Mouse (Mus musculus) liver, embryonic 15.5 days (tissue): ENCODE measurements around the gene Pick1. TPM values are rescaled to one million over a fixed set of nuclear protein-coding genes. Genes with fewer than 3 reads are reported as not detected.
A peak's percentile ranks its signal among the peaks of the same experiment; 100 is the strongest.

Experiments
- ATAC-seq: fragments of 200-750 bp; cut with Nextera tagmentation; 2 replicates; pipeline ENCODE4 v1.8.0; 2017; ENCODE audit warnings: moderate number of reproducible peaks, mild to moderate bottlenecking, moderate library complexity; ENCODE audit not compliant: insufficient read depth
- H3K27ac ChIP-seq: fragments of 300-500 bp; sonication (generic); replicated peaks from 2 replicates; pipeline ENCODE4 v1.5.1; 2015; ENCODE audit warnings: mild to moderate bottlenecking, inconsistent platforms
- H3K27me3 ChIP-seq: fragments of 300-500 bp; sonication (generic); 2 replicates; pipeline ENCODE4 v1.6.1; 2015; ENCODE audit warnings: mild to moderate bottlenecking, inconsistent platforms
- H3K36me3 ChIP-seq: fragments of 300-500 bp; sonication (generic); replicated peaks from 2 replicates; pipeline ENCODE4 v1.6.1; 2015; ENCODE audit warnings: moderate library complexity, mild to moderate bottlenecking, inconsistent platforms
- H3K4me1 ChIP-seq: fragments of 300-500 bp; sonication (generic); replicated peaks from 2 replicates; pipeline ENCODE4 v1.6.1; 2015; ENCODE audit warnings: inconsistent platforms
- H3K4me2 ChIP-seq: fragments of 300-500 bp; sonication (generic); 2 replicates; pipeline ENCODE4 v1.6.1; 2015; ENCODE audit warnings: moderate library complexity, mild to moderate bottlenecking, inconsistent platforms
- H3K4me3 ChIP-seq: fragments of 300-500 bp; sonication (generic); replicated peaks from 2 replicates; pipeline ENCODE4 v1.5.1; 2015; ENCODE audit warnings: mild to moderate bottlenecking, inconsistent platforms
- H3K9ac ChIP-seq: fragments of 300-500 bp; sonication (generic); 2 replicates; pipeline ENCODE4 v1.6.1; 2015; ENCODE audit warnings: moderate library complexity, mild to moderate bottlenecking, inconsistent platforms
- H3K9me3 ChIP-seq: fragments of 300-500 bp; sonication (generic); replicated peaks from 2 replicates; pipeline ENCODE4 v1.6.1; 2016; ENCODE audit warnings: inconsistent platforms
- whole genome bisulfite sequencing: fragments of 180-500 bp; shearing (Covaris S2); methylation state at CpG from one replicate; pipeline ENCODE4 v1.1.7; 2015; ENCODE audit warnings: mixed read lengths; ENCODE audit not compliant: insufficient replicate concordance; 5-methylcytosine and 5-hydroxymethylcytosine counted together
- polyA plus RNA-seq: library from polyadenylated mRNA; unstranded; fragments of >200 nt; fragmentation: Nextera tagmentation; extraction: Ambion mirVana; gene quantifications from 2 replicates; pipeline ENCODE4 v1.2.1, GENCODE M21; 2015

The Pick1 gene
- polyA plus RNA-seq, 1 experiment from 2014 or later = 12.2 TPM

DNA sequence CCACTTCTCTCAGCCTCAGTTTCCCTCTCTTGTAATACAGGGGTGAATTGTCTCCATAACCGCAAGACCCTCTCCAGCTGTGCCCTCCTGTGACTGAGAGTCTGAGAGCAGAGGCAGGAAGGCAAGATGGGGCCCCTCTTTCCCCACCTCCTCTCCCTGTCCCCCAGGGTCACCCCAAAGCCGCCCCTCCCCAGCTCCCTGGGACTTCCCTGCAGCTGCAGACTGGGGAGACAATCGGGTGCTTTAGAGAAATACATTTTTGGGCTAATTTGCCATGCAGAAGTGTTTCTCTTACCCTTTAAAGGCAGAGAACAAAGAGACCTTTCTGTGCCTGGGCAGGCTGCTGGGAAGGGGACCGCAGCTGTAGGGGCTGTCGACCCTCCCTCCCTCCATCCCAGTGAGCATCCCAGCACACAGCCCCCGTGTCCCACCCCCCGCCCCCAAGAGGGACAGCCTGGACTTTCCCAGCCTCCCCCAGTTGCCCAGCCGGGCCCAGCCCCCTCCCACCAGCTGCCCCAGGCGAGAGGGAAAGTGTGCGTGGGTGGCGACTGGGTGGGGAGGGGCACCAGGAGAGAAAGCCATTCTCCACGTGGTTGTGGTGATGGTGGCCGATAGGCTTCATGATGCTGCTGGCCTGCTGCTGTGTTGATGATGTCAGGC, 27.4 kb upstream of the Pick1 start:
- Histone ChIP-seq H3K4me2 (no peak overlapping the region), H3K9ac (no peak overlapping the region), H3K4me3 (no peak overlapping the region), H3K9me3 (no peaks in the 10 kb centered on the region), H3K27ac (no peak overlapping the region), H3K36me3 (no peaks in the 10 kb centered on the region), H3K4me1 (0 out of 2 replicates have a peak, but pooled peaks cover 3% of the 10 kb centered on the region), H3K27me3 (peaks cover 14% of the 10 kb centered on the region)
- WGBS = 33% methylated on average over 13 of the region's 13 CpGs
- no peak for ATAC-seq

DNA sequence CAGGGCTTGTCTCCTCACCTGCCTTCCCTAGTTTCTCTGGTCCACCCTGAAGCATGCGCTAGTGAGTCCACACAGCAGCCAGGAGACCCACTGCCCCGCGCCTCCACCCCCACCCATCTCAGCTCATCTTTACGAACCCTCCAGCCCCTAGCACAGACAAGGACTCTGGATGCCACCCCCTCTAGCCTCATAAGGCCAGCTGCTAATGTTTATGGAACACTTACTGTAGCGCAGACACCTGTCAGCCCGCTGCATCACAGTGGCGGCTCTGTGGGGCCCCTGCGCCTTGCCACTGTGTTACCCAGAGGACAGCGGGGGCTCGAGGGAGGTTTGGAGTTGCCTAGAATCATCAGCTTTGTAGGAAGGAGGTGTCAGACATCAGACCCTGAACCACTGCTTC, 26.4 kb upstream of the Pick1 start:
- no peak for ATAC-seq
- 37% methylated on average over 10 of the region's 10 CpGs for WGBS
- Histone ChIP-seq H3K27me3 (peaks cover 14% of the 10 kb centered on the region), H3K36me3 (no peaks in the 10 kb centered on the region), H3K4me3 (no peak overlapping the region), H3K9me3 (no peaks in the 10 kb centered on the region), H3K4me2 (no peak overlapping the region), H3K4me1 (0 out of 2 replicates have a peak, but pooled peaks cover 3% of the 10 kb centered on the region), H3K9ac (no peak overlapping the region), H3K27ac (no peak overlapping the region)

DNA sequence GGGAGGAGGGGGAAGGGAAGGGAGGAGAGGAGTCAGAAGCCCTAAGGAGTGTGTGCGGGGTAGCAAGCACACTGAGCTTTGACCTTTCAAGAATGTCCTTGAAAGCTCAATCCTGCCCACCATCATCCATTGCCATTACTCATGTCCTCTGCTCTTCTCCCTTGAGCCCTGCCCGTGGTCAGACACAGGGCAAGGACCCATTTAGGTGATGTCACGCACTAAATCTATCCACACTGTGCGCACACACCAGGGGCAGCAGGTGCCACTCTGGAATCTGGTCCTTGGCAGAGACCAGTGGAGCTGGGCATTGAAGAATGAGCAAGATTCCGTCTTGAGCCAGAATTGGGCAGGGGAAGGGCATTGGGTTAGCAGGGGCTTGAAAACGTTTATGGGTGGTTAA, 20.8 kb upstream of the Pick1 start:
- Histone ChIP-seq H3K27me3 (peaks cover 3% of the 10 kb centered on the region; the same call in 1 of the 2 replicates), H3K36me3 (no peaks in the 10 kb centered on the region), H3K4me1 (no peaks in the 10 kb centered on the region), H3K9ac (no peak overlapping the region), H3K27ac (no peak overlapping the region), H3K4me3 (no peak overlapping the region), H3K9me3 (no peaks in the 10 kb centered on the region), H3K4me2 (no peak overlapping the region)
- 60% methylated on average over 6 of the region's 6 CpGs for WGBS
- no peak for ATAC-seq

DNA sequence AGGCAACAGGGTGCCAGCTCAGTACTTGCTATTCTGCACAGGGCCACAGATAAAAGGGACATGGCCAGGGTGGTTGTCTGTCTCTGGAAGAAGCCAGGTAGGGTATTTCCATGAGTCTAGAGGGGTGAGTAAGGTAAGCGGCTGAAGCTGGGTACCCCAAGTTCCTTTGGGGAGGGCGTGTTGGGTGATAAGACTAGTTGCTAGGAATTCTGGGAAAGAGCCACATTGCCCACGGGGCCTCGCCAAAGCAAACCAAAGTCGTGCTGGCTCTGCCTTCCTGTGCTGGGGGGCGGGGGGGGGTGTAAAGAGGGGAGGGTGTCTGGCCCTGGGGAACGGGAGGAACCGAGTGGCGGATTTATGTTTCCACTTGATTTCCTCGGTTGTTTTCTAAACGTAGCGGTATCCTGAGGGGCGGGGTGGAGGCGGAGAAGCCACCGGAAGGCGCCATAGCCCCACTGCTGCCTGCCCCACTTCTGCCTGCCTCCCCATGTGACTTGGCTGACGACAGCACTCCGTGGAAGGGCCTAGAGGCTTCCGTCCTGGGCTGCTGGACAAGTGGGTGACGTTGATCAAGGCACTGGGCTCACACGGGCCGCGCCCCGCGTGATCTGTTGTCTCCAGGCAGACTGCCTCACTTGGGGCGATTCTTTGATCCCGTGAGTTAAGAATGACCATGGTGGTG, 20.1 kb upstream of the Pick1 start:
- Histone ChIP-seq H3K36me3 (no peaks in the 10 kb centered on the region), H3K9me3 (no peaks in the 10 kb centered on the region), H3K9ac (no peak overlapping the region), H3K4me1 (no peaks in the 10 kb centered on the region), H3K4me2 (peak overlapping the region; percentile 39), H3K4me3 (no peak overlapping the region), H3K27ac (no peak overlapping the region), H3K27me3 (no peaks in the 10 kb centered on the region)
- no peak for ATAC-seq
- WGBS = 57% methylated on average over 27 of the region's 27 CpGs

DNA sequence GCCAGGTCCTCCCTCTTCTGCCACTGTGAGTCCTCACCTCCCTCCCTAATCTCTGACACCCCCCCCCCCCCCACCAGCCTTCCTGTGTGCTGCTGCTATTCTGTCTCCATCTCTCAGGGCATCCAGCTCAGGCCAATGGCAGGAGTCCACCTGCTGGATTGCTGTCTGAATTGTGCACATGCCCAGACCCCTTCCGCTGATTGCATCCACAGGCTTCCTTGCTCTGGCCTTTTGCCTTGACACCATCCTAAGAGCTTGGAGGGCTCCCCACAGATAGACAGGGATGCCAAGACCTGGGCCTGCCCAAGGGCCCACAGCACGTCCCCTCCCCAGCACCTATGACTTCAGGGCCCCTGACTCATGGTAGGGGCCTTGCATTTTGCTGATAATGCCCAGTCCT, 18.6 kb upstream of the Pick1 start:
- ATAC-seq = no peak
- Histone ChIP-seq H3K36me3 (no peaks in the 10 kb centered on the region), H3K4me1 (no peaks in the 10 kb centered on the region), H3K9me3 (no peaks in the 10 kb centered on the region), H3K4me3 (no peak overlapping the region), H3K27ac (no peak overlapping the region), H3K27me3 (no peaks in the 10 kb centered on the region), H3K9ac (no peak overlapping the region), H3K4me2 (no peak overlapping the region)
- WGBS = 47% methylated on average over 2 of the region's 2 CpGs

DNA sequence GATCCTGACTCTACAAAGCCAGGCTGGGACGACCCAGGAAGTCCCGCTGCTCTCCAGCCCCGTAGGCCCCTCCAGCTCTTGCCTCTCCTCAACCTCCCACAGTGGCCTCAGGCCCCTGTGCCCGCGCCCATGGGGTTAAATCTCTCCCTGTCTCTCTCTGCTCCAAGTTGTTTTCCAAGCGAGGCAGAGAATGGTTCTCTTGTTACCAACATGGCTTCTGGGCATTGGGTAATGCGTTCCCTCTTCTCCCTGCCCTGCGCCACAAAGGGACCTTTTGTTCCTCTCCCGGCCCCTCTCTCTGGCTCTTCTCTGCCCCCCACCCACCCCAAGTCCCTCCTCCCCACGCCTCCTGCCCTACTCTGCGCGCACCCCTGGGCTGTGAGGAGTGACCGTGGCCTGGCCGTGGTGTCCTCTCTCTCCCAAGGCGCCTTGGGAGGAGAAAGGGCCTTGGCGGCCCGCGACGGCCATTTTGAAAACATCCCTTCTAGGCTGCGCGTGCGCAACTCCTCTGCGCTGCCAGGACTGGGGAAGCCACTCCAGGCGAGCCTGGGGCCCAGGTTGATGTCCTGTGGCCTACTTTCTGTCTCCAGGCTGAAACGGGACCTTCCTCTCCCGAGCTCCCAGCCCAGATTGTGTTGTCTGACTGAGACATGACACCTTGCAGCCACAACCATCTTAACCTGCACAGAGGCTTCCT, 16.1 kb upstream of the Pick1 start:
- no peak overlapping the region for H3K4me3 ChIP-seq
- no peak for ATAC-seq
- WGBS = 80% methylated on average over 26 of the region's 26 CpGs

DNA sequence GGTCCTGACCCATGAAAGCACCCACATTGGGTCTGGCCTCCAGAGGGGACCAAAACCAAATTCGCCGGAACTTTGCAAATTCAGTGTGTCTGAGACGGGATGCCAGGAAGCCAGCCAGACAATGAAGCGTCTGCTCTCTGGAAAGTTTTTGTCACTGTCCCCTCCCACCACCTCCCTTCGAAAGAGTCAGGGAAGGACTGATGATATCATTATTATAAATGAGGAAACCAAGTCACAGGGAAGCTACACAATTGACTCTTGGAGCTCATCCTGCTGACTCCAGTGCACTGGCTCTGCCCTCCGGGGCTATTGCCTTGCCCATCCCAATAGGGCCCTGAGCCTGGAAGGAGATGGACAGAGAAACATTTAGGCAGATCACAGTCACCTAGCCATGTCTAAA, 15.4 kb upstream of the Pick1 start:
- H3K36me3 ChIP-seq = no peaks in the 10 kb centered on the region
- no peak overlapping the region for H3K27ac ChIP-seq
- H3K4me3 ChIP-seq = no peak overlapping the region
- no peaks in the 10 kb centered on the region for H3K4me1 ChIP-seq
- WGBS = 66% methylated on average over 6 of the region's 6 CpGs
- no peak for ATAC-seq
- no peak overlapping the region for H3K4me2 ChIP-seq
- H3K9me3 ChIP-seq = no peaks in the 10 kb centered on the region
- no peaks in the 10 kb centered on the region for H3K27me3 ChIP-seq
- H3K9ac ChIP-seq = no peak overlapping the region

More for the DNA sequence above, 16.1 kb upstream of the Pick1 start:
- Histone ChIP-seq H3K9ac (no peak overlapping the region), H3K4me2 (no peak overlapping the region), H3K27me3 (no peaks in the 10 kb centered on the region), H3K27ac (no peak overlapping the region), H3K36me3 (no peaks in the 10 kb centered on the region), H3K9me3 (no peaks in the 10 kb centered on the region), H3K4me1 (no peaks in the 10 kb centered on the region)

DNA sequence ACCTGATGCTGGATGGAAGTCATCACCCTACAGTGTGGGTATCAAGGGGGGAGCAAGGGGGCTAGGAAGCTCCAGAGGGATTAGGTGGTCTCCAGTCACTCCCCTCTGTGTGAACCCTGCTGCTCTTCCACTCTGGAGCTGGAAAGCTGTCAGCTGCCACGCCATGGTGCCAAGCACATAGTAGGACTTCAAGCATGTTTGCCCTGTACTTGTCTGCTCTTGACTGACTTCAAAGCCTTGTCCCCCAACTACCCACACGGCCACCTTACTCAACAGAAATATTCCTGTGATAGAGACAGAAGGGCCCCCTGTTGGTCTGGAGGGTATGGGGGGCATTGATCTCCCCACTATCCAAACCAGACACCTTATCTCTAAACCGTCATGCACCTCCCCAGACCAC, 12.8 kb upstream of the Pick1 start:
- no peak overlapping the region for H3K27ac ChIP-seq
- no peak overlapping the region for H3K4me3 ChIP-seq
- H3K4me1 ChIP-seq = no peaks in the 10 kb centered on the region
- no peaks in the 10 kb centered on the region for H3K36me3 ChIP-seq
- no peaks in the 10 kb centered on the region for H3K27me3 ChIP-seq
- WGBS = 30% methylated on average over 3 of the region's 3 CpGs
- no peaks in the 10 kb centered on the region for H3K9me3 ChIP-seq
- no peak overlapping the region for H3K9ac ChIP-seq
- H3K4me2 ChIP-seq = no peak overlapping the region
- ATAC-seq = no peak

DNA sequence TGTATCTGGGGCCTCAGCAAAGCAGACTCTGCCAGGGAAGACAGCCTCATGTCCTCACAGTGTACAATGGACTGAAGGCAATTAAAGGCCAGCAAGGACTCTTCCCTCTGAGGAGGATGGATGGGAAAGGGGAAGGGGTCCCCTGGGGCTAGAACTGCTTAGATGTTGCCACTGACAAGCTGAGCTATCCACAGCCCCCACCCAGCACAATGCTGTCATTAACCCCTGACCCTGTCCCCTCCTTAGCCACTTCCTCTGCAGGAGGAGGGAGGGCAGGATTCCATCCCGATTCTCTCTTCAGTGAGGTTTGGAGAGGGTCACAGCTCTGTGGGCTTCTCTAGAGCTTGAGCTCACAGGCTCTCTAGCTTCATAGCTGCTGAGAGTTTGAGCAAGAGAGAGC, 9.4 kb upstream of the Pick1 start:
- peaks cover 4% of the 10 kb centered on the region; the same call in 1 of the 2 replicates for H3K27me3 ChIP-seq
- H3K27ac ChIP-seq = no peak overlapping the region
- H3K4me3 ChIP-seq = no peak overlapping the region
- no peaks in the 10 kb centered on the region for H3K9me3 ChIP-seq
- ATAC-seq = no peak
- no peak overlapping the region for H3K4me2 ChIP-seq
- no peak overlapping the region for H3K9ac ChIP-seq
- WGBS = 19% methylated on average over 1 of the region's 1 CpGs
- H3K36me3 ChIP-seq = no peaks in the 10 kb centered on the region
- H3K4me1 ChIP-seq = peaks cover 6% of the 10 kb centered on the region; the same call in 1 of the 2 replicates

DNA sequence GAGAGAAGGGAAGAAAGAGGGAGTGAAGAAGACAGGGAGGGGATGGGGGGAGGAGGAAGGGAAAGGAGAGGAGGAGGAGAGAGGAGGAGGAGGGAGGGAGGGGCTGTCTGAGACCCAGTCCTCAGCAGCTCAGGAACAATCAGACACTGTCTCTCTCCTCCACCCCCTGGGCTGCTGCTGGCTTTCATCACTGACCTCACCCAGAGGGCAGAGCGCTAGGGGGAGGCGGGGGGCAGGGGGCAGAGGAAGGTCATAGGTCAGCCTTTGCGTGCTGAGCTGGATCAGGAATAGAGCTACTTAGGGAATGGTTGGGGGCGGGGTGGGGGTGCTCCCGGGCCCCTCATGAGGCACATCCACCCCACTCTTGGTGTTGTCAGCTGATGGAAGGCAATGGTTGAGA, 5.3 kb upstream of the Pick1 start:
- H3K4me2 ChIP-seq = no peak overlapping the region
- H3K36me3 ChIP-seq = no peaks in the 10 kb centered on the region
- H3K27me3 ChIP-seq = peaks cover 4% of the 10 kb centered on the region; the same call in 1 of the 2 replicates
- no peak overlapping the region for H3K9ac ChIP-seq
- H3K4me1 ChIP-seq = peaks cover 6% of the 10 kb centered on the region; the same call in 1 of the 2 replicates
- H3K4me3 ChIP-seq = no peak overlapping the region
- H3K9me3 ChIP-seq = no peaks in the 10 kb centered on the region
- 0 out of 2 replicates have a peak, but pooled peaks have one; percentile 33 for ATAC-seq
- 18% methylated on average over 5 of the region's 5 CpGs for WGBS
- H3K27ac ChIP-seq = no peak overlapping the region

DNA sequence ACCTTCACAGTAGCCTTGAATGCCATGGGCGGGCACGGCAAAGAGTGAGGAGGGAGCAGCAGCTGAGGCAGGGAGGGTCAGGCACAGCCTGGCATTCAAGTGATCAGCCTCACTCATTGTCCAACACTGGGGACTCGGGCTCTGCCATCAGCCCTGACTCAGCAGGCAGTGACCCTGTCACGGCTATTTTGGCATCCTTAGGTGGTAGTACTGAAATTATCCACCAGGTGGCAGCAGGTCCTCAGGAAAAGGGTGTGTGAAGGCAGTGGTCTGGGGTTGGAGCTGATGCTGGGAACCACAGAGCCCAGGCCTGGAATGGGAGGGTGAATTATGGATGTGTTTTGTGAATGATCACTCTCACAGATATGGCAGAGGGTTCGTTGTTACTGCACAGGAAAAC, 4.3 kb upstream of the Pick1 start:
- WGBS = 10% methylated on average over 5 of the region's 5 CpGs
- Histone ChIP-seq H3K4me3 (no peak overlapping the region), H3K4me1 (peaks cover 14% of the 10 kb centered on the region)

More for the DNA sequence above, 4.3 kb upstream of the Pick1 start:
- Histone ChIP-seq H3K9ac (no peak overlapping the region), H3K4me2 (no peak overlapping the region), H3K27ac (no peak overlapping the region), H3K36me3 (no peaks in the 10 kb centered on the region), H3K9me3 (no peaks in the 10 kb centered on the region), H3K27me3 (peaks cover 4% of the 10 kb centered on the region; the same call in 1 of the 2 replicates)
- ATAC-seq = peak; percentile 35
